Mouse (Mus musculus): ENCODE results near the gene Dnah3. TPM values are rescaled to one million over a fixed set of nuclear protein-coding genes. Genes with fewer than 3 reads are reported as not detected.

Gene Dnah3
- polyA plus RNA-seq, 1 experiment = not detected

DNA sequence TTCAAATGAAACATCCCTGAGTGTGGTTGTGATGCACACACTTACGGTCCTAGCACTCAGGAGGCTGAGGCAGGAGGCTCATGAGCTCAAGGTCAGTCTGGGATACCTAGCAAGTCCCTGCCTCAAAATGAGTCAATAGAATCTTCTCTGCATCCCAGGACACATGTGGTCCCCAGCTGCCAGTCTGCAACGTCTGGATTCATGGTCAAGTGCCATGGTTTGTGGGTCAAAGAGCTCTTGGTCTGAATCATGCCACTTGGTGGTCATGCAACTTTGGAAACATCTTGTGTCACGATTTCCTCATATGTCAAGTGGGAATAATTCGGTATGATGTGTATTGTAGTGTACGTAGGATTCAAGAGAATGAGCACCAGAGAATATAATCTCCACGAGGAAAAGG lies 134.5 kb downstream of the Dnah3 start:
- TF ChIP-seq CTCF (IDR thresholded peaks at IDR 0.05; ENCODE audit: borderline replicate concordance, insufficient read depth, low read length) (no peak), POLR2A (IDR thresholded peaks at IDR 0.05; ENCODE audit: low read depth, low read length) (no peak)
- Histone ChIP-seq H3K4me1 (ENCODE audit: control insufficient read depth, insufficient read depth, low read length) (peaks cover 3% of the 10 kb centered on the region; the same call in 1 of the 2 replicates), H3K4me3 (ENCODE audit: insufficient read depth, low read length) (no peak overlapping the region), H3K27ac (ENCODE audit: insufficient read depth, low read length) (no peak overlapping the region)

DNA sequence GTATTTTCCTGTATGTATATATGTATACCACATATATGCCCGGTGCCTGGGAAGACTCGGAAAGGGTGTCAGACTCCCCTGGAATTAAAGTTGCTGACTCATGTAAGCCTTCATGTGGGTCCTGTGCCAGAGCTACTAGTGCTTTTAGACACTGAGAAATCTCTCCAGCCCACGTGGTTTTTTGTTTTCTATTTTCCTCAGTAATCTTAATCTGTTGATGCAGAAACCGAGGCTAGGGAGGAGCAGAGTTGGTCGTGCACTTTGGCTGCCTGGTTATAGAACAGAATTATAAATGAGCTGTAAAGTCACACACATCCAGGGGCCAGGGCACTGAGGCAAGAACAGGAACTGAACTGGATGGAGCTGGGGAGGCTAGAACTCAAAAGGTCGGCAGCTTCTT lies 135.1 kb downstream of the Dnah3 start:
- no peak overlapping the region for H3K4me3 ChIP-seq (ENCODE audit: insufficient read depth, low read length)
- no peak for TF ChIP-seq CTCF (IDR thresholded peaks at IDR 0.05; ENCODE audit: borderline replicate concordance, insufficient read depth, low read length)
- TF ChIP-seq POLR2A (IDR thresholded peaks at IDR 0.05; ENCODE audit: low read depth, low read length) = no peak
- H3K27ac ChIP-seq (ENCODE audit: insufficient read depth, low read length) = no peak overlapping the region
- H3K4me1 ChIP-seq (ENCODE audit: control insufficient read depth, insufficient read depth, low read length) = peaks cover 3% of the 10 kb centered on the region; the same call in 1 of the 2 replicates

DNA sequence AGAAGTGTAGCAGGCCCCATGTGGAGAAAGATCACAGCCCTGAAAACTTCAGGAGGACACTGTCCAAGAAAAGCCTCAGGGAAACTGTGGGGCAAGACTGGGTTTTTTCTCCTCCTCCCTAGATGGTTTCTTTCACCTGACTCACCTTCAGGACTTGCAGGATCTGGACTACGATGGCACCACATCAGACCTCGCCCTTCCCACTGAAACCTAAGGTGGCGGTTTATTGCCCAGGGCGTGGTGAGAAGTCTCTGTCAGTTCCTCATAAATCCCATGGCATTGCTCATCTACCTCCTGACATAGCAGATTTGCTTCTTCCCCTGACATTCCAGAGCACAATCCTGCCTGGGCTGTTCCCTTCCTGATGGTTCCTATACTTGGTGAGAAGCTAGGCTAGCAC lies 135.6 kb downstream of the Dnah3 start:
- peaks cover 3% of the 10 kb centered on the region; the same call in 1 of the 2 replicates for H3K4me1 ChIP-seq (ENCODE audit: control insufficient read depth, insufficient read depth, low read length)
- TF ChIP-seq POLR2A (IDR thresholded peaks at IDR 0.05; ENCODE audit: low read depth, low read length) (no peak), CTCF (IDR thresholded peaks at IDR 0.05; ENCODE audit: borderline replicate concordance, insufficient read depth, low read length) (no peak)

DNA sequence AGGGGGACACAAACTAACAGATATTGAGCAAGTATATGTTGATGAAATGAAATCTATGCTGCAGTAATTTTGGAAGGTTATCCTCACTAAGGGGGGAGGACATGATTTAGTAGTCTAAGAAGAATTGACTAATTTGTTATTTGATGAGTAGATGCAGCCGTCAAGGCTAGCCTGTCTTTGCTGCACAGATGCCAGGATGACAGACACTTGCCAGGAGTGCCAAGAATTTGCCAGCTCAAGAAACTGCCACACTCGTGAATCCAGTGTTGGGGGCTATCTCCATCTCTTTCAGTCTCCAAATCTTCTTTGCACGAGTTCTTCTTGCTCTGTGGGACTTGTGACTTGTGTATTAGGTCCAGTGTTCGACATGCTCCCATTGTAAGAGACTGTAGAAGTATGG lies 136.0 kb downstream of the Dnah3 start:
- TF ChIP-seq POLR2A (IDR thresholded peaks at IDR 0.05; ENCODE audit: low read depth, low read length) = no peak
- TF ChIP-seq CTCF (IDR thresholded peaks at IDR 0.05; ENCODE audit: borderline replicate concordance, insufficient read depth, low read length) = no peak
- Histone ChIP-seq H3K4me1 (ENCODE audit: control insufficient read depth, insufficient read depth, low read length) (peaks cover 3% of the 10 kb centered on the region; the same call in 1 of the 2 replicates), H3K27ac (ENCODE audit: insufficient read depth, low read length) (no peak overlapping the region), H3K4me3 (ENCODE audit: insufficient read depth, low read length) (no peak overlapping the region)

More for the DNA sequence above, 135.6 kb downstream of the Dnah3 start:
- no peak overlapping the region for H3K4me3 ChIP-seq (ENCODE audit: insufficient read depth, low read length)
- no peak overlapping the region for H3K27ac ChIP-seq (ENCODE audit: insufficient read depth, low read length)

DNA sequence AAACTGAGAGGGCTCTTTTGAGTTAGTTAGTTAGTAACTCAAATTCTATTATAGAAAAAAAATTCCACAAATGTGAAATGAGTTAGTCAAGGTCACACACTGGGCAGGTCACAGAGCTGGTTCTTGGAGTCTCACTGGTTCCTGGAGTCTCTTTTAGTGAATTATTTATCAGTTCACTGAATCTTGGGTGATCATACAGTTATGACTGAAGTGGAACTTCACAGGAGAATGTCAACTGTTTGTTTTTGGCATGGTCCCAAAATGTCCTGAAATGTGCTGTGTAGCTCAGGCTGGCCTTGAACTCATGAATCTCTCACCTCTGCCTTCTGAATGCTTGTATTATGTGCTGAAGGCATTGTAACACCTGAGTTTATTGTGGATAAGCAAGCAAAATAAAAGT lies 137.7 kb downstream of the Dnah3 start:
- peaks cover 3% of the 10 kb centered on the region; the same call in 1 of the 2 replicates for H3K4me1 ChIP-seq (ENCODE audit: control insufficient read depth, insufficient read depth, low read length)
- H3K27ac ChIP-seq (ENCODE audit: insufficient read depth, low read length) = no peak overlapping the region
- TF ChIP-seq CTCF (IDR thresholded peaks at IDR 0.05; ENCODE audit: borderline replicate concordance, insufficient read depth, low read length) = no peak
- TF ChIP-seq POLR2A (IDR thresholded peaks at IDR 0.05; ENCODE audit: low read depth, low read length) = no peak
- H3K4me3 ChIP-seq (ENCODE audit: insufficient read depth, low read length) = no peak overlapping the region

DNA sequence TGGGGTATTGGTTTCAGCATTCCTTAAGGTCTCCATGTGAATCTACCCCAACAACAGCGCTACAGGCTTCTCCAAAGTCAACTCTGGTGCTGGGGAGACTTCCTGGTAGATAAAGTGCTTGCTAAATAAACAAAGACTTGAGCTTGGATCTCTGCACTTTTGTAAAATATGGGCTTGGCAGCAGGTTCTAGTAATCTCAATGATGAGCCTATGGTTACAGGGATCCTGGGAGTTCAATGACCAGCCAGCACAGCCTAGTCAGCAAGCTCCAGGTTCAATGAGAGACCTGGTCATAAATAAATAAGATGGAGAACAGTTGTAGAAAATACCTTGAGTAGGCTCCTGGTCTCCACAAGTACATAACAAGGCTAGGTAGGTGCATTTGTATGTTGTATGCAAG lies 141.0 kb downstream of the Dnah3 start:
- Histone ChIP-seq H3K4me1 (ENCODE audit: control insufficient read depth, insufficient read depth, low read length) (no peaks in the 10 kb centered on the region), H3K4me3 (ENCODE audit: insufficient read depth, low read length) (no peak overlapping the region), H3K27ac (ENCODE audit: insufficient read depth, low read length) (no peak overlapping the region)
- TF ChIP-seq CTCF (IDR thresholded peaks at IDR 0.05; ENCODE audit: borderline replicate concordance, insufficient read depth, low read length) (no peak), POLR2A (IDR thresholded peaks at IDR 0.05; ENCODE audit: low read depth, low read length) (no peak)

DNA sequence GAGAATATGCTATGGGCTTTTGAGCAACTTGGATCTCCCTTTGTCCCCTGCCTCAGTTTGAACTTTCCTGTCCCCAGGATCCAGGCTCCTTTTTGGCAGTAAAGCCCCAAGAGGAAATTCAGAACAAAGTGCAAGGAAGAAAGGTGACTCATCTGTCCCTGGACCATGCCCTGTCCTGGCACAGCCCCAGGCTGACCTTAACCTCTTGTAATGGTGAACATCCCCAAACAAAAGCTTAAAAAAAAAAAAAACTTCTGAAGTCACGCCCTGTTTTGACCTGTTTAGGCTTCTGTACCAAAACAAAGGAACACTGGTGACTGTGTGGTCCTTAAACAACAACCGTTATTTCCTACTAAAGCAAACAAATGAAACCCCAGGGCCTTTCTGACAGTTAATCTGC lies 153.5 kb downstream of the Dnah3 start:
- Histone ChIP-seq H3K27ac (ENCODE audit: insufficient read depth, low read length) (no peak overlapping the region), H3K4me3 (ENCODE audit: insufficient read depth, low read length) (no peak overlapping the region), H3K4me1 (ENCODE audit: control insufficient read depth, insufficient read depth, low read length) (no peaks in the 10 kb centered on the region)
- TF ChIP-seq POLR2A (IDR thresholded peaks at IDR 0.05; ENCODE audit: low read depth, low read length) (no peak), CTCF (IDR thresholded peaks at IDR 0.05; ENCODE audit: borderline replicate concordance, insufficient read depth, low read length) (no peak)

DNA sequence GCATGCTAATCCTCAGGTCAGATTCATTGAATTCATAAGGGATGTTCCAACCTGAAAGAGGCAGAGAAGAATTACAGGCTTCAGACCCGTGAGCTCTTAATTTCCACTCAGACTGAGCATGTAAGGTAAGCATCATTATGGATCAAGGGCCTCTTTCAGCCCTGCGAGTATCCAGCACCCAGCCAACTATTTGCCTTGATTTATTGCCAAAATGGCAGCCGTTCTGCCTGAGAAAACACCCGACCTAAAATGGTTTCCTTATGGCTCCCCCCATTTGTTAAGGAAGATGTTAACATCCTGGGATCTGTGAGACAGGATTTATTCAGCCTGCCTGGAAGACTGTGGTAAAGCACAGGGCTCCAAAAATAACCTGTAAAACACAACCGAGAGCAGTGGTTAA lies 158.0 kb downstream of the Dnah3 start:
- Histone ChIP-seq H3K4me3 (ENCODE audit: insufficient read depth, low read length) (no peak overlapping the region), H3K4me1 (ENCODE audit: control insufficient read depth, insufficient read depth, low read length) (no peaks in the 10 kb centered on the region), H3K27ac (ENCODE audit: insufficient read depth, low read length) (no peak overlapping the region)
- TF ChIP-seq POLR2A (IDR thresholded peaks at IDR 0.05; ENCODE audit: low read depth, low read length) = no peak

DNA sequence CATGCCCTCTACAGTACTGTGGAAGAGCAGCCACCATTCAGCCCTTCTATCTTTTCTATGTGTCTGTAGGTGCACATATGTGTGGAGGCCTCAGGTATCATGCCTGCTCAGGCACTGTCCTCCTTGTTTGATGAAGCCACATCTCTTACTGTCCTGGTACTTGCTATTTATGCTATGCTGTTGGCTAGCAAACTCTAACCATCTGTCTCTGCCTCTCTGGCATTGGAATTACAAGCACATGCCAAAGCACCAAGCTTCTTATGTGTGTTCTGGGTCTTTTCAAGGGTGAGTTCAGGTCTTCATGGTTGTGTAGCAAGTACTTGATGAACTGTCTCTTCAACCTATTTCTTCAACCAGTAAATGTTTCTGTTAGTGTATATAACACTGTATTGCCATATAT lies 158.8 kb downstream of the Dnah3 start:
- no peak overlapping the region for H3K4me3 ChIP-seq (ENCODE audit: insufficient read depth, low read length)
- no peaks in the 10 kb centered on the region for H3K4me1 ChIP-seq (ENCODE audit: control insufficient read depth, insufficient read depth, low read length)
- H3K27ac ChIP-seq (ENCODE audit: insufficient read depth, low read length) = no peak overlapping the region
- TF ChIP-seq POLR2A (IDR thresholded peaks at IDR 0.05; ENCODE audit: low read depth, low read length) = no peak
- TF ChIP-seq CTCF (IDR thresholded peaks at IDR 0.05; ENCODE audit: borderline replicate concordance, insufficient read depth, low read length) = no peak

DNA sequence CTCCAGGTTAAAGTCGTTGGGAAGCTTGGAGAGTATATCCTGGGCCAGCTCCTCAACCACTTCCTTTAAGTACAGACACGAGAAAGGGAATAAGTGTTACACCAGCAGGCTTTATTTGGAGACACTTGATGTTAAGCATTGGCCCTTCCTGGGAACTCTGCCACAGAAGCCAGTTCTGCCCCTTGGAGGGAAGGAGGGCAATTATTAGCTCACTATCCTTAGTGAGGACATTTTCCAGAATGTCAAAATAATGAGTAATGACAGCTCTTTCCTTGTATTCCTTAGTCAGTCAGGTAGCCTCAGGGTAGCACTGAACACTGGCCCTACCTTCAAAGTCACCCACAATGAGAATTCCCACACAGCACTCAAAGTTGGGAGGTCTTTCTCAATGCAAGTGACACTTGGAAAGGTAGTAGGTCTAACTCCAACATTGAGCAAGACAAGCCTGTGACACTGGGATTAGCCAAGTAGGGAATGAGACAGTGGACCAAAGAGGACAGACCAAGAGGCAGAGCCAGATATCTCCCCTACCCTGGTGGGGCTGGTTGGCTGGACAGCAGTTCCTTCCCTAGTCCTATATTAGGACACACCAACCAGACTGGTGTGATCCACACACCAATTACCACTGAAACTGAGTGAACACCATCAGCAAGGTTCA lies 166.2 kb downstream of the Dnah3 start:
- no peak overlapping the region for H3K27ac ChIP-seq (ENCODE audit: insufficient read depth, low read length)
- no peak for TF ChIP-seq POLR2A (IDR thresholded peaks at IDR 0.05; ENCODE audit: low read depth, low read length)
- no peak for TF ChIP-seq CTCF (IDR thresholded peaks at IDR 0.05; ENCODE audit: borderline replicate concordance, insufficient read depth, low read length)
- no peak overlapping the region for H3K4me3 ChIP-seq (ENCODE audit: insufficient read depth, low read length)
- H3K4me1 ChIP-seq (ENCODE audit: control insufficient read depth, insufficient read depth, low read length) = no peaks in the 10 kb centered on the region

Measured in embryonic fibroblast, embryonic 13.5 days (primary cell).